Mouse (Mus musculus) midbrain, embryonic 12.5 days (tissue): ENCODE measurements at regions not wholly inside any gene's neighbourhood (a gene's known extent, or its start where the extent isn't known, plus 50 kb on each side); places are given as distances from the start of the nearest gene placed in this dataset.
"Not testable (repeated sequence)": the region's sequence is repeated elsewhere in the genome, so short reads cannot be mapped to it uniquely, and the experiment has no call there.

ENCODE experiments used
- ATAC-seq: fragments of 200-750 bp; cut with Nextera tagmentation; 2 replicates; pipeline ENCODE4 v1.8.0; 2017; ENCODE audit warnings: low read depth, moderate TSS enrichment, moderate library complexity; ENCODE audit not compliant: low FRiP score
- H3K27ac ChIP-seq: fragments of 300-500 bp; sonication (generic); replicated peaks from 2 replicates; pipeline ENCODE4 v1.5.1; 2016; ENCODE audit warnings: mild to moderate bottlenecking
- H3K27me3 ChIP-seq: fragments of 300-500 bp; sonication (generic); 2 replicates; pipeline ENCODE4 v1.6.1; 2016; ENCODE audit warnings: mild to moderate bottlenecking
- H3K36me3 ChIP-seq: fragments of 300-500 bp; sonication (generic); 2 replicates; pipeline ENCODE4 v1.6.1; 2016
- H3K4me1 ChIP-seq: fragments of 300-500 bp; sonication (generic); 2 replicates; pipeline ENCODE4 v1.6.1; 2016
- H3K4me2 ChIP-seq: fragments of 300-500 bp; sonication (generic); replicated peaks from 2 replicates; pipeline ENCODE4 v1.6.1; 2016; ENCODE audit warnings: mild to moderate bottlenecking, moderate library complexity
- H3K4me3 ChIP-seq: fragments of 300-500 bp; sonication (generic); 2 replicates; pipeline ENCODE4 v1.5.1; 2016; ENCODE audit warnings: mild to moderate bottlenecking
- H3K9ac ChIP-seq: fragments of 300-500 bp; sonication (generic); replicated peaks from 2 replicates; pipeline ENCODE4 v1.6.1; 2016; ENCODE audit warnings: mild to moderate bottlenecking, moderate library complexity
- H3K9me3 ChIP-seq: fragments of 300-500 bp; sonication (generic); 2 replicates; pipeline ENCODE4 v1.6.1; 2016; ENCODE audit warnings: mild to moderate bottlenecking
- WGBS: fragments of 180-500 bp; shearing (Covaris S2); methylation state at CpG from one replicate; pipeline ENCODE4 v1.1.7; 2016; 5-methylcytosine and 5-hydroxymethylcytosine counted together

GRCm38 (mm10) chr16:82661015-82661414 lies 167.2 kb upstream of the Gm21833 start:
- WGBS = 92% methylated on average over 7 of the region's 7 CpGs
- Histone ChIP-seq H3K27me3 (no peaks in the 10 kb centered on the region), H3K9me3 (no peaks in the 10 kb centered on the region), H3K4me2 (no peak overlapping the region), H3K36me3 (no peaks in the 10 kb centered on the region), H3K9ac (no peak overlapping the region), H3K27ac (no peak overlapping the region), H3K4me1 (no peaks in the 10 kb centered on the region), H3K4me3 (no peak overlapping the region)
- no peak for ATAC-seq

- H3K36me3 ChIP-seq = no peaks in the 10 kb centered on the region
- H3K27me3 ChIP-seq = no peaks in the 10 kb centered on the region
- 71% methylated on average over 1 of the region's 1 CpGs for WGBS
- no peak overlapping the region for H3K4me2 ChIP-seq
- no peaks in the 10 kb centered on the region for H3K4me1 ChIP-seq
- peaks cover 9% of the 10 kb centered on the region for H3K9me3 ChIP-seq
- ATAC-seq = 0 out of 2 replicates have a peak, but pooled peaks have one; percentile 56
- no peak overlapping the region for H3K9ac ChIP-seq
- H3K27ac ChIP-seq = no peak overlapping the region
- H3K4me3 ChIP-seq = no peak overlapping the region
Observed at GRCm38 (mm10) chr16:82674926-82675325, 153.3 kb upstream of the Gm21833 start.

- not testable (repeated sequence) for H3K4me1 ChIP-seq, H3K27ac ChIP-seq, H3K9me3 ChIP-seq, H3K36me3 ChIP-seq, H3K9ac ChIP-seq, ATAC-seq, H3K4me3 ChIP-seq, H3K4me2 ChIP-seq, H3K27me3 ChIP-seq
Observed at GRCm38 (mm10) chr16:82683113-82683512, 145.1 kb upstream of the Gm21833 start.

- no peak overlapping the region for H3K27ac ChIP-seq
- H3K9me3 ChIP-seq = no peaks in the 10 kb centered on the region
- H3K9ac ChIP-seq = no peak overlapping the region
- no peak overlapping the region for H3K4me2 ChIP-seq
- ATAC-seq = no peak
- no peaks in the 10 kb centered on the region for H3K36me3 ChIP-seq
- 80% methylated on average over 2 of the region's 2 CpGs for WGBS
- no peaks in the 10 kb centered on the region for H3K4me1 ChIP-seq
- H3K4me3 ChIP-seq = no peak overlapping the region
- no peaks in the 10 kb centered on the region for H3K27me3 ChIP-seq
Observed at GRCm38 (mm10) chr16:82700922-82701321, 127.3 kb upstream of the Gm21833 start.

GRCm38 (mm10) chr16:82711161-82711560 lies 117.0 kb upstream of the Gm21833 start:
- no peaks in the 10 kb centered on the region for H3K9me3 ChIP-seq
- no peak overlapping the region for H3K27ac ChIP-seq
- H3K4me2 ChIP-seq = no peak overlapping the region

GRCm38 (mm10) chr16:82734117-82734516 lies 94.1 kb upstream of the Gm21833 start:
- Histone ChIP-seq H3K9me3 (no peaks in the 10 kb centered on the region), H3K4me3 (no peak overlapping the region), H3K4me2 (no peak overlapping the region), H3K27ac (no peak overlapping the region), H3K36me3 (no peaks in the 10 kb centered on the region), H3K9ac (no peak overlapping the region), H3K4me1 (no peaks in the 10 kb centered on the region), H3K27me3 (no peaks in the 10 kb centered on the region)
- 80% methylated on average over 3 of the region's 3 CpGs for WGBS
- no peak for ATAC-seq

More at GRCm38 (mm10) chr16:82711161-82711560, 117.0 kb upstream of the Gm21833 start:
- ATAC-seq = no peak
- Histone ChIP-seq H3K27me3 (no peaks in the 10 kb centered on the region), H3K36me3 (no peaks in the 10 kb centered on the region), H3K4me1 (no peaks in the 10 kb centered on the region), H3K4me3 (no peak overlapping the region), H3K9ac (no peak overlapping the region)

- Histone ChIP-seq H3K36me3 (no peaks in the 10 kb centered on the region), H3K9ac (no peak overlapping the region), H3K4me3 (no peak overlapping the region), H3K9me3 (no peaks in the 10 kb centered on the region), H3K4me2 (no peak overlapping the region), H3K27me3 (no peaks in the 10 kb centered on the region), H3K27ac (no peak overlapping the region), H3K4me1 (no peaks in the 10 kb centered on the region)
- 81% methylated on average over 4 of the region's 4 CpGs for WGBS
- ATAC-seq = no peak
Observed at GRCm38 (mm10) chr16:82758466-82758865, 69.7 kb upstream of the Gm21833 start.
